Mouse (Mus musculus): ENCODE data around the gene Lmo4.

The Lmo4 gene

DNA sequence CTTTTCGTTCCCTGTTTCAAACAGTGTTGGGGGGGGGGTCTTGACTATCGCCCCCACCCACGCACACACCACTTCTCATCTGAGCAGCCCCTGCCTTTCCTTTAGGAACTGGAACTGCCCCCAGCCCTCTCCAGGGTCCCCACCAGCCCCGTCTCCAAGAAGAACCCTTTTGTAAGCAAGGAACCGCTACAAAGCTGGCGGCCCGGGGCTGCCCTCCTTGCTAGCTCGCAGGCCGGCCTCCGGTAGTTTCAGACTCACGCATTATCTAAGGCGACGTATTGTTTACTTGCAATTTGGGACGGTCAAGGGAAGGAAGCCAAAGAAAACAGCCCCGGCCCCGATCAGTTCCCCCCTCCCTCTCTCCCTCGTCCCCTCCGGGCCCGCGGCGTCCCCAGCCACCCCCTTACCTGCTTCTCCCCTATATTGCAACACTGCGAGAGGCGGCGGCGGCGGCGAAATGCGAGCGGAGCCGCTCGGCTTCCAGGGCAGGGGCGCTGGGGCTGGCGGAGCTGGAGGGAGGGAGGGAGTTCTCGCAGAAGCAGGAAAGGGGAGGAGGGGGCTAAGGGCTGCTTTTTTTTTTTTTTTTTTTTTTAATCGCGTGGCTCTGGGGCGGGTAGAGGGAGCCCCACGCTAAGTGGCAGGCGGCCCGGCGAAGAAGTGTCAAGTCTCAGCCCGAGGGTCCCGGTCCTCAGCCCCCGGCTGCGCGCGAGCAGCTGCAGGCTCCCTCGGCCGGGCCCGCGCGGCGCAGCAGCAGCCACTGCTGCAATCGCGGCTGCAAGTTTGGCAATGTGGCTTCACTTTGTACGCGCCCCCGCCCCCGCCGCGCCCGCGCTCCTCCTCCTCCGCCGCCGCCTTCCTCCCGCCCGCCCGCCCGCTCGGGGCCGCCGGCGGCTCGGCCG, at the start of gene Lmo4:
Gene Lmo4 (minus strand): TSS at position 808 of the 899 bp plus-strand sequence.
- DNase-seq (ENCODE audit: low read depth, low spot score) = no peak

DNA sequence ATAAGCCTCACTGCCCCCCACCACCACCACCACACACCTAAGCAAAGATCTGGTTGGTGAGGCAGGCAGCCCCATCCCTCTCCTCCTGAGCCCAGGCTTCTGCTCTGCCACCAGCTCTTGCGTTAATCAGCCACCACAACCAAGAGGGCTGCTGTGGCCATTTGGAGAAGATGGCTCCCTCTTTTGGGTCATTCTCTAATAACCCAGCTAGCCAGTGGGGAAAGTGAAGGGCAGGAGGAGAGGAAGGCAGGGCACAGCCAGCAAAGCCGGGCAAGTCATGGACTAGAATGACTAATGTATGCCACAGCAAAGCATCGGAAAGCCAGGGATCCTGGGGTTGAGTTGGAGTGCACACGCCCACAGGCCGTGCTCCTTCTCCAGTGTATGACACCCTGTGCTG, 49.3 kb upstream of the Lmo4 start:
- DNase-seq (ENCODE audit: low read depth, low spot score) = no peak

DNA sequence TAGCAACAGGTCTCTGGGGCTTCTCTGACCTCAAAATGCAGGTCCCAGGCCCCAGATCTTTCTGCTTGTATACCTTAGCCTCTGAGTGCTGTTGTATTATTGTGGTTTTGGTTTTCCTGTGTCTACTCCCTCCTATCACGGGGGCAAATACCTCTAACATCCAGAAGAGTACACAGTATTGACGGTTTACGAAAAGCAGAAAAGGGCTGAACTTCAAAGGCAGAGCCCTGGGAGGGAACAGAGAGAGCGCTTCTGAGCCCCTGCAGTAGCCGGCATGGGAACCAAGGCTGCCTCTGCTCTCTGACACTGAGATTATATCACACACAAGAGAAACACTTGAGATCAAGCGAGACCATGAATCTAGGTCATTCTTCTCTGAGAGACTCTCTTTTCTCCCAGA, 48.0 kb upstream of the Lmo4 start:
- DNase-seq (ENCODE audit: low read depth, low spot score) = no peak

DNA sequence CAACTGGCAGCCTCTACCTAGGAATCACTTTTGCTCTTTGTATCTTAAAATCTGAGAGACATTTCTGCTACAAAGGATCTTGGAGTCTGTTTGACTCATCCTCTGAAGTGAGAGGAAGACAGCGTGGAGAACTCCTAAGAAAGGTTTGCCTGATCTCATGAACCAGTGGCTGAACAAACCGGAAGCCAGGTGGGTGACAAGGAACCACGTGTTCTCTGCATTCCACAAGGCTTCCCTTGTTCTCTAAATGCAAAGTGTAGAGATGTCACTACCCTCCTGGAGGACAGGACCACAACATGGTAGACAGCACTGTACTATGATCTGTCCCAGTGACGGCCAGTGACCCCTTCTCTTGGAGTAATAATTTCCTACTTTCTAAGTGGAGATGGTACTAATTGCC, 47.1 kb upstream of the Lmo4 start:
- DNase-seq (ENCODE audit: low read depth, low spot score) = no peak

DNA sequence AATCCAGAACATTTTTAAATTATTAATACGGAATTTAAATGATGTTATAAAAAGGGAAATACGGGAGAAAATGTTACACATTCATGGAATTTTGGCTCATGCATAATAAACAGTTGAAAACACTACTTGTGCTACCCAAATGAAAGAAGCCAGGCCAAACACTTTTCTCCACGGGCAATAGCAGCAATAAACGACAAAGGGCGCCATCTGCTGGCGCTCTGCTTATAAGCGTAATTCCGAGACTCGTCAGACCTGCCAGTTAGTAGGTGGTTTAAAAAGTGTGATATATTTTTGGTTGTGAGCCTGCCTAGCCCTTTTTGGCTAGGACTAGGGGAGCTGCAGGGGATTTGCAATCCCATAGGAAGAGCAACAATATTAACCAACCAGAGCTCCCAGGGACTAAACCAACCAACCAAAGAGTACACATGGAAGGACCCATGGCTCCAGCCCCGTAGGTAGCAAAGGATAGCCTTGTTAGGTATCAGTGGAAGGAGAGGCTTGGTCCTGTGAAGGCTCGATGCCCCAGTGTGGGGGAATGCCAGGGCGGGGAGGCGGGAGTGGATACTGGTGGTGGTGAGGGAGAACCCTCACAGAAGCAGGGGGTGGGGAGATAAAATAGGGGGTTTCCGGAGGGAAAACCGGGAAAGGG, 37.1 kb upstream of the Lmo4 start:
- DNase-seq (ENCODE audit: low read depth, low spot score) = peak; percentile 48

DNA sequence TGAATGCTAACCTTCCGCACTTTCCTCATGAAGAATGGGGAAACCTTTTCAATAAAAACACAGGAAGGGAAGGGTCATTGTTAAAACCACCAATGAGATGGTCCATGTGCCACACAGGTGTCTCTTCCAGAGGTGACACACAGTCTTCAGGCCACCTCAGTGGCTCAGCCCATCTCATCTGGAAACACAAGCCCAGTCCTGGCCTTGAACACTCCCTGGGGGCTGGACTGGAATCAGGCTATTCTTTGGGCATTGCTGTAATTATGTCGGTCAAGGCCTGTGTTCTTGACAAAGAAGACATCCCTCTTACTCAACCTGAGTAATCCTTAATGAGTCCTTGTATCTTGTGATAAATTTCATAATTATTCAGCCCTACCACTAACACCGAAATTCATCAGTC, 36.1 kb upstream of the Lmo4 start:
- no peak for DNase-seq (ENCODE audit: low read depth, low spot score)

DNA sequence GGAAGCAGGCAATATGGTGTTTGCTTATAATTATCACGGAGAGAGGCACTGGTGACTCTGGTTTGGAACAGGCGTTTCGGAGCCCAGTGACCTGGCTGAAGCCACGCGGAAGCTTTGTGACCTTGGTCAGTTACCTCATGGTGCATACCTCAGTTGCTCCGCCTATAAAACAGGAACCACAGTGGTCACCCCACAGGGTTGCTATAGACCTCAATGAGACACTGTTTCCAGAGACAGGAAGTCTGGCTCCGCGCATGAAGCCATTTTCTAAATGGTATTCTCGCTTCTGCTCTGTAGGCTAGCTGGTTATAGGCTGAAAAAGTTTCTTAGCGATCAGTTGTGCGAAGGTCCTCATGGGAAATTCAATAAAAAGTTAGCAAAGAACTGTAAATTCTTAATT, 33.5 kb upstream of the Lmo4 start:
- DNase-seq (ENCODE audit: low read depth, low spot score) = no peak

DNA sequence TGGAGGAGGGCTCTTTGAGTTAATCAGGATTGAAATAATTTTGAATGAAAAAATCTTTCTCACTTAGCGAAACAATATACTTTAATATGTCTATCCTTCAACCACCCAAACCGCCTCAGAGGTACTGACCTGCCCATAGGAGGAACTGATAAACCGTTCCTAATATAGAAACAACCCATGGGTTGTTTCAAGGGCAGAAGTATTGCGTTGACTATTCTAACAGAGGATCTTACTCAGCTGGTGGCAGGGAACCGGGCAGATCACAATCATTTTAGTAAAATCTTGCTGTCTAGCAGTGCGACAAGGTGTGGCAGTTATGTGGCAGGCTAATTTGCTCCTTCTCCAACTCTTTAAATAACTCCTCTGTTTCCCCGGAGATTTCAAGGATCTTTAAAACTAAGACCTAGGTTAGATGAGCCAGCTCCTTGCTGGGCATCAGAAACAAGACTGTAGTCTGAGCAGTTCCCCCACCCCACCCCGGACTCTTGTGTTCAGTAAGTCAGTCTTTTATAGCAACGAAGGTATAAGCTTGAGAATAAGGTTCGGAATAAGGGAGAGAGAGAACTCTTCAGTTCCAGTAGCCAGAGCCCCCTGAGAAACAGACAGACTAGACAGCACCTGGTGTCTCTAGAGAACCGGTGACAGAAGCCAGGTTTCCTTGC, 27.5 kb upstream of the Lmo4 start:
- DNase-seq (ENCODE audit: low read depth, low spot score) = no peak

DNA sequence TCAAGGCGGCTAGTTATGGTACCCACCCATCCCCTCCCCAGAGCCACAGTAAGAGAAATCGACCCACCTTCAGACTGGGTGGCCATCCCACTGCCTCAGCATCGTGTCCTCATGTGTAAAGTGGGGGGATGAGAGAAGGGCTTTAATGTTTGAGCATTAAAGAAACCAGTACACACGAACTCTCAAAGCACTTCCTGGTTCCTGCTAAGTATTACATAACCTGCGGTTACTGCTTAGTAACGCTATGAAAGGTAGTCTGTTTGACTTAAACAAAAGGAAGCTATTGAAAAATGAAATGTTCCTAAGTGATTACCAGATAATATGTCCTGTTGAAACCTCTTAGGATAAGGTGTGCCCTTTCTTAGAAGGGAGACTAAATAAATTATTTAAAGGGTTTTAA, 26.9 kb upstream of the Lmo4 start:
- no peak for DNase-seq (ENCODE audit: low read depth, low spot score)

DNA sequence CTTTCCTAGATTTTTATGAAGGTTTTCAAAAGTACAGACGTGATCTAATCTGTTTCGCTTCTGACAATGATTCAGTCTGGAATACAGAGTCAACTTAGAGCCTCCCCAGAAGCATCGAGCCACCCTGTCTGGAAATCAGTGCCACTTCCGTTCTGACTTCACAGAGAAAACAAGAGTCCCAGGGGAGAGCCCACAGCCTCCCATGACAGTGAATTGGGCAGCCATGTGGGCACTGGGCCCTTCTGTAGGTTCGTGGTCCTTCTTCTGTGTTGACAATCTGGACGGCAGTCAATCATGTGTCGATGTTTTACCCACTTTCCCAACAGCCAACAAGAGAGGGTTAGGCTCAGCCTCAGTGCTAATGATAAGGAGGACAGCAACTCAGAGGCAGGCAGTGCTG, 26.4 kb upstream of the Lmo4 start:
- DNase-seq (ENCODE audit: low read depth, low spot score) = no peak

DNA sequence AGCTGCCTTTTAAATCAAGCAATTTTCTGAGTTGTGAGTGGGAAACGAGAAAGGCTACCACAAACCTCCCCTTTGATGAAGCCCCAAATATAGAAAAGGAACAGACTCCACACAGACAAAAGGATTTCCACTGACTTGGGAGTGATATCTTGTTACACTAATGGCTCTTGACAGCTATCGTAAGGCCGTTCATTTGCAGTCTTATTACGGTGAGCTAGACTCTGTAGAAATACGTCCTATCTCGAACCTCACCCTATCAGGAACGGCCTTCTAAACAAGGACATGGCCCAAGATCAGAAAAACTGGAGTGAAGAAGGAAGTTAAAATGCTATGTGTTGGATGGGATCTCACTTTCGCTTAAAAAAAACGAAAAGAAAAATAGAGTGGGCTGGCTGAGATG, 25.0 kb upstream of the Lmo4 start:
- DNase-seq (ENCODE audit: low read depth, low spot score) = no peak

DNA sequence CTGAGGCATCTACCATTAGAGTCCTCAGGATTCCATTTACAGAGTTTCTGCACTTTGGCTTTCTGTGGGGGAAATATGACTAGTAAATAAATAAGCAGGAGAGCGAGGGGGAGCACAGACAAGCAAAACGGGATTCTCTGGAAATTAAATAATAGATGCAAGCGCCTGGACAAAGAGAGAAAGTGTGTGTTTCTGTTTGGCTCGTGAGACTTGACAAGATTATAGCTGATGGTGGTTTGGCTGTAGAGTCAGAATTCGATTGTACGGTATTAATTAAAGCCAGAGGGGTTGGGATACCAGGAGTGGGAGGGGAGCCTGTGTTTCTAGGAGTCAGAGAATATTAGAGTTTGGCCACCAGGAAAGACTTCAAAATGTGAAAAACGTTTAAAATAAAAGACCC, 24.3 kb upstream of the Lmo4 start:
- DNase-seq (ENCODE audit: low read depth, low spot score) = no peak

DNA sequence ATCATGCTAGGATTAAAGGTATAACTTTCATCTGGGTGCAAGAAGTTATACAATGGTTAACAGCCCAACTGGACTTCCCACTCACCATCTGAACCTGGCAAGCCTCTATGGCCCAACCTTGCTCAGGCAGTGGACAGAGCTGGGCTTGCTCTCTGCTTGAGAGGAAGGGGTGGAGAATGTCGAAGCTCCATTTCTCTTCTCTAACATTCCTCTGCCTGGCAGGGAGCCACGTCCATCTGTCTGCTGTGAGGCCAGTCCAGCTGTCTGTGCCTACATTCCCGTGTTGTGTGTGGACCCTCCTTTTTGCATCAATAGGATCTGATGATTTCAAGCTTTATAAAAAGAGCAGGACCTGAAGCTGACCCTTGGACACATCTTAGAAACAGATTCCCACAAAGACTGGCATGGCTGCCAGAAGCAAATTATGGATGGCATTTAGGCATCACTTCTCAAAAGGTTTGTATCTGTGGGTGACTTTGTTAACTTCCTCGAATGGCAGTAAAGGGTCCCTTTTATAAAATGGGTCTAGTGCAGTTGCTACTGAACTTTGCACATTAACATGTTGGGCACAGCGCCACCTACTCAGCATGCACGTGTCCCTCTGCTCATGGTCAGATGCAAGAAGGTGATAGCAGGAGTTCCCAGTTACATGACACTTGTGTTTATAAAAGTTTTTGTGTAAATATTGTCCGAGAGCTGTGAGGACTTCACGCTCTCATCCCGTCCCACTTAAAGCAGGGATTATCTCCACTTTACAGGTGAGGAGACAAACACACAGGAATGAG, 20.6 kb upstream of the Lmo4 start:
- DNase-seq (ENCODE audit: low read depth, low spot score) = no peak

DNA sequence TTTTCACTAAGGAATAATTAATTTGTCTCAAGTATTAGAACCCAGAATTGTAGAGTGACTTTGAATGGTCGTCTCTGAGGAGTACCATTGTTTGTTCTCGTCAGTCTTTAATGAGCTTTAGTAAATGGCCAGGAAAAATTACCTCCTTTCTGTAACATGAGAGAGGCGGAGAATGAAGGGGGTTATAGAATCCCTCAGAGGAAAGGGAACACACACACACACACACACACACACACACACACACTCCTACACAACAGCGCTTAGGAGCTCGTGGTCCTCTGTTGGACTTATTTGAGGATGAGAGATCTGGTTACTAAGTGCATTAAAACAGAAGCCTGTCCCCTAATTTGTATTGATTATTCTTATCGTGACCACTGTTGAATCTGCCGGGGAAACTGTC, 19.6 kb upstream of the Lmo4 start:
- no peak for DNase-seq (ENCODE audit: low read depth, low spot score)

DNA sequence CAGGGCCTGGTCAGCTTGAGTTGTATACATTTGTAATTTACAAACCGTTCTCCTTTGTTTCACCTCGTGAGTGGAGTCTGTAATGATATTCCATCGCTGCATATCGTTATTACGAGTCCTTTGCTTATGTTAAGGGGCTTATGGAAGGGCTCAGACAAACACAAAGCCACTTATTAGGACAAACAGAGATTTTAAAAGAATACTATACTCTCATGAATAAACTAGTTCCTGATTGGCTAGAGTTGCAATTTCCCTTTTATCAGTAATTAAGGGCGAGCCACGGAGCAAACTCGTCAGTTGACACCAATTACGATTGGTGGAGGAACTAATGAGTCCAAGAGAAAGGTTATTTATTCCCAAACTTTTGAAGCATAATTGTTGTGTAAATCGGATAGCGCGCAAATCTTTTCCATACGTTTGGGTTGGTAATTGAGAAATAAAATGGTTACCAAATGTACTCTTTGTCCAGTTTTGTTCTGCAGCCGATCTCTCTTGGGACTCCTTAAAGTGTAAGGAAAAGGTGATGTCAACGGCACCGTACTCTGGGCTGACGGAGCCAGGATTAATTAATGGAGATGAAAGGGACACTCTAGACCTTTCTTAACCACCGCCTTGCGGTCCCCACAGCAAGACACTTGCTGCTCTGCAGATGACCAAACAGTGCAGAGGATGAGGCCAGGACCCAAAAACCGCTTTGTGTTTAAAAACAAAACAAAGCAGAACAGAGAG, 18.5 kb upstream of the Lmo4 start:
- no peak for DNase-seq (ENCODE audit: low read depth, low spot score)

DNA sequence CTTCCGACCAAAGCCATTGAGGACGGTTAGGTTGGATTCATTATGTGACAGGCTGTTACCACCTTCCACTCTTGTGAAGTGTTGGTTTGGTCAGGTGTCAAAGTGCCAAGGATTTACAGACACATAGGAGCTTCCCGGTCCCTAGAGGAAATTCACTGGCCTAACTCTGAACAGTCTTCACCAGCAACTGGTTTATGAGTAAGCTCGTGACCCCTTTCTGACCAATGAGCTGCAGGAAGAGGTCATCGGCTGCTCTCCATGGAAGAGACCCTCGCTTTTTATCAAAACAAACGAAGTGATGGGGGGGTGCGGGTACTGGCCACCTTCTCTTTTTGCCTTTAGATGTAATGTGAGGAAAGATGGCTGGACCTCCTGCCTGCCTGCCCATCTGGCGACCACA, 17.4 kb upstream of the Lmo4 start:
- DNase-seq (ENCODE audit: low read depth, low spot score) = no peak

DNA sequence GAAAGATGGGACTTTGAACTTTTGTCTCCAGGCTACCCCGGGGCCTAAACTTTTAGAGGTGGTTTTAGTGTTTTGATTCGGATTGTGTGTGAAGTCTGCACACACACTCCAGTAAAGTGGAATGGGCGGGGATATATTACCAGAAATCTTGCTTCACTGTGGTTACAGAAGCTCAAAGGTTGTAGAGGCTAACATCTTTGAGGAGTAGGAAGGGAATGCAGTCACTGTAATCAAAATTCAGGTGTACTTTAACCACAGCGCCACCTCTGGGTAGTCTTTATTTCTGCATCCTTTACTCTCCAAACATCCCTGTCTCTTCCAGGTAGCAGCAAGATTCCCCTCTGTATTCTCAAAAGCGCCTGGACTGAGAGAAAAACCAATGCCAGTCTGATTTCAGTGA, 2.5 kb upstream of the Lmo4 start:
- DNase-seq (ENCODE audit: low read depth, low spot score) = no peak

DNA sequence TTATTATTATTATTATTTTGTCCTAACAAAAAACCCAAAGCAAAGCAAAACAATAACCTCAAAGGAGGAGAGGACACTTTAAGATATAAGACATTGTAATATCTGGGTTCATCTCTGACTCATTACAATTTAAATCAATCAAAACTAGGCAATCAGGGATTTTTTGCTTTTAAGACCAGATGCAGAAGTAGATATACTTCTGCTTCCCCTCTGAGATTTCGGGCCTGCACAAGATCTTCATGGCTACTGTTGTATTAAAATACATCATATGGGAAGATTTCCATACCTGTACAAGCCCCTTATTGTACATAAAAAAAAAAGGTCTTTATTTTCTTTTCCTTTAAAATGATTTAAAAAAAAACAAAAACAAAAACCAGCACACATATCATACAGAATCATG, 1.9 kb upstream of the Lmo4 start:
- no peak for DNase-seq (ENCODE audit: low read depth, low spot score)

DNA sequence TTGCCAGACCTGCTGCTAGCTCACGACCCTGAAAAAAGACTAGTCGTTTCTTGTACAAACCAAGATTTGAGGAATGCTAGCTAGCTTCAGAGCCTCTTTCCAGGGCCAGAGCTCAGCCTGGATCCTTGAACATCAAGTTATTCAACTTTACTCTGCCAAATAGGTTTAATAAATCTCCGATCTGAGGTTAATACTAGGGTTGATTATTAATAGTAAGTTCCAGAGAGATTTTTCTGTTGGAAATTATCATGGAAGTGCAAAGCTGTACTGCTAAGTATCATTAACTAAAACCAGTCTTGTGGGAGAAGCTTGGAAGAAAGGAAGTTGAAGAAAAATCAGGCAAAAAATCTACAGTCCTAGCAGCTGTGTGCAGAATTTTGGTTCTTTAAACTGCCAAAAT, 1.2 kb upstream of the Lmo4 start:
- no peak for DNase-seq (ENCODE audit: low read depth, low spot score)

DNA sequence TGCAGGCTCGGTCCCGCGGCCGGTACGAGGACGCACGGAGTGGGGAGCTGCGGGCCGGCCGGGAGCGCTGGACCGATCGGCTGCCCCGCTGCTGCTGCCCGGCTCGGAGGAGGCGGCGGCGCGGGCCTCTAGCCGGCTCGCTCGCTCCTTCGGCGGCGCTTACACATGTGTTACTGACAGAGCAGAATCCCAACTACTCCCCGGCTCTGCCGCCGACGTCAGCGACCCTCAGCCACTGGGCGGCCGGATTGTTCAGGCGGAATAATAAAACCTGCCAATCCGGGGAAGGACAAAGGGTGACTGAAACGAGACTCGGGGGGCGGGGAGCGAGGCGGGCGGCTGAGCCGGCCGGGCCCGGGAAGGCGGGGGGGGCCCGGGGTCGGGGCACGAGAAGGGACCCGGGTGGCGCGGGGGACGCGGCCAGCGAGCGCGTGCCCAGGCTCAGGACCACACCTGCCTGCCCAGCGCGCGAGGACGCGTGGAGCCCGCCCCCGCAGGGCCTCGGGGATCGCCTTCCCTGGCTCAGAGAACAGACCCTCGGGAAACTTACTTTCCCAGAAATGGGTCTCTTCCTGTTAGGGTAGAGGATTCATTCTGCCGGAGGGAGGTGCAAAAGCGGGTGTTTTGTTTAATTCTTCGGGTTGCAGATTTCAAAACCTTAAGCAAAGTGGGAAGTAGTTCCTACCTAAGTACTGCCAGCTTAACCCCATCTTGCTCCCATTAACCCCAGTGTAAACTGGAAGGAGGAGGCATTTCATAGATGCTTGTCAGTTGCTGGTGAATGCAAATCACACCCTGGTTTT, 532 bp upstream of the Lmo4 start:
- DNase-seq (ENCODE audit: low read depth, low spot score) = peak; percentile 91

Data from embryo, embryonic 11.5 days (tissue).